Mouse (Mus musculus) liver, postnatal 0 days (tissue): Measurements from ENCODE around the gene Gm12695.

Experiments
- CTCF ChIP-seq: sonication (generic); IDR thresholded peaks from 2 replicates; pipeline ENCODE4 v1.5.1; 2016; ENCODE audit warnings: antibody characterized with exemption, low read depth
- EP300 ChIP-seq: IDR thresholded peaks from 2 replicates; pipeline ENCODE4 v1.6.1; 2016; ENCODE audit warnings: antibody characterized with exemption, low read depth, mild to moderate bottlenecking

DNA sequence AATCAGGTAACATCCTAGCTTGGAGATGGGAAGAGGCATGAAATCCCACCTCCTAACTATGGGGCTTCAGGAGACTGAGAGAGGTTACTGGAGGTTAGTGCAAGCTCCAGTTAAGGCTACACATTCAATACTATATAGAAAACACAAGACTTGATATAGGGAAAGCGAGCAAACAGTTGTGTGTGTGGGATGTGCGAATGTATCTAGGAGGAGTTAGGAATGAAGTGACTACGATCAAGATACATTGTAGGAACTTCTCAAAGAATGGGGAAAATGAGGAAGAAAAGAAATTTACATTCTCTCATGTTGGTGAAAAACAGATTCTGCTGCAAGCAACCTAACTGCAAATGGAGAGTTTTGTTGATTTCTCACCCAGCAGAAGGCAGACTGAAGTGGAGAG lies 44.5 kb downstream of the Gm12695 start:
- TF ChIP-seq CTCF = no peak
- TF ChIP-seq EP300 = no peak
